Mouse (Mus musculus): ENCODE measurements around the gene Gabpa. TPM values are rescaled to one million over a fixed set of nuclear protein-coding genes. Genes with fewer than 3 reads are reported as not detected.

Gene Gabpa
- polyA plus RNA-seq, 1 experiment from 2014 or later = 20.5 TPM

GRCm38 (mm10) chr16:84834344-84834743 lies 381 bp upstream of the Gabpa start:
- Histone ChIP-seq H3K4me2 (ENCODE audit: low read depth, low read length) (peak overlapping the region; percentile 53), H3K4me1 (ENCODE audit: control insufficient read depth, insufficient read depth, low read length) (peaks cover 12% of the 10 kb centered on the region; the same call in 1 of the 2 replicates), H3K4me3 (ENCODE audit: low read depth, low read length) (peak overlapping the region; percentile 86), H3K9ac (replicated peaks; ENCODE audit: low read depth, low read length) (peak overlapping the region; percentile 76), H3K27me3 (ENCODE audit: control insufficient read depth, insufficient read depth, low read length) (no peaks in the 10 kb centered on the region), H3K36me3 (ENCODE audit: control insufficient read depth, insufficient read depth, low read length) (peaks cover 18% of the 10 kb centered on the region), H3K9me3 (ENCODE audit: control insufficient read depth, low read length) (no peaks in the 10 kb centered on the region), H3K27ac (ENCODE audit: low read depth, low read length) (peak overlapping the region; percentile 91)
- under 1% methylated on average over 22 of the region's 22 CpGs for WGBS
- ATAC-seq (ENCODE audit: low read depth) = peak; percentile 32; the same call in 1 of the 2 replicates

DNA sequence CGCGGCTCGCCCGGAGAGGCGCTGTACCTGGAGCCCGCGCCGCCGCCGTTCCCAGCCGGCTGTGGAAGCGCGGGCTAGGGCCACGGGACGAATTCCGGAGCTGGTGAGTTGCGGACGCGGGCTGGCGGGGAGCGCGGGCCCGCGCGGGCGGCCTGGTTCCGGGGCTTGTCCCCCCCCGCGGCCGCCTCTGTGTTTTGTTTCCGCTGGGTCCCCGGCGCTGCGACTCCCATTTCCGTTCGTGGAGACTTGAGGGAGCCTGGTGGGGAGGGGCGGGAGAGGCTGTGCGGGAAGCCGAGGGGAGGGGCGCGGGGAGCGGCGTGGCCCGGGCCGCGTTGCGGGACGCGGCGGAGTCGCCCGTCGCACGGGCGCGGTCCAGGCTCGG lies 707 bp downstream of the Gabpa start, which contains the start of gene Atp5j:
Gene Atp5j, minus strand, starts transcription at position 185 of the 382 bp plus-strand sequence.
- under 1% methylated on average over 51 of the region's 57 CpGs for WGBS
- H3K9me3 ChIP-seq (ENCODE audit: control insufficient read depth, low read length) = no peaks in the 10 kb centered on the region

GRCm38 (mm10) chr16:84835823-84836743 lies 1.4 kb downstream of the Gabpa start:
- peak; percentile 3 for ATAC-seq (ENCODE audit: low read depth)
- Histone ChIP-seq H3K9ac (replicated peaks; ENCODE audit: low read depth, low read length) (peak overlapping the region; percentile 83), H3K36me3 (ENCODE audit: control insufficient read depth, insufficient read depth, low read length) (peaks cover 11% of the 10 kb centered on the region), H3K4me2 (ENCODE audit: low read depth, low read length) (peak overlapping the region; percentile 53), H3K4me1 (ENCODE audit: control insufficient read depth, insufficient read depth, low read length) (peaks cover 12% of the 10 kb centered on the region; the same call in 1 of the 2 replicates), H3K4me3 (ENCODE audit: low read depth, low read length) (peak overlapping the region; percentile 86), H3K27me3 (ENCODE audit: control insufficient read depth, insufficient read depth, low read length) (no peaks in the 10 kb centered on the region), H3K9me3 (ENCODE audit: control insufficient read depth, low read length) (no peaks in the 10 kb centered on the region), H3K27ac (ENCODE audit: low read depth, low read length) (peak overlapping the region; percentile 91)
- WGBS = 9% methylated on average over 28 of the region's 29 CpGs

More for the DNA sequence above, 707 bp downstream of the Gabpa start, which contains the start of gene Atp5j:
- peak within 1 kb of the TSS; percentile 83 for H3K9ac ChIP-seq (replicated peaks; ENCODE audit: low read depth, low read length)
- peaks cover 14% of the 10 kb centered on the region for H3K36me3 ChIP-seq (ENCODE audit: control insufficient read depth, insufficient read depth, low read length)
- H3K27ac ChIP-seq (ENCODE audit: low read depth, low read length) = peak within 1 kb of the TSS; percentile 91
- H3K4me1 ChIP-seq (ENCODE audit: control insufficient read depth, insufficient read depth, low read length) = peaks cover 12% of the 10 kb centered on the region; the same call in 1 of the 2 replicates
- H3K27me3 ChIP-seq (ENCODE audit: control insufficient read depth, insufficient read depth, low read length) = no peaks in the 10 kb centered on the region
- peak within 1 kb of the TSS; percentile 86 for H3K4me3 ChIP-seq (ENCODE audit: low read depth, low read length)
- ATAC-seq (ENCODE audit: low read depth) = peak; percentile 77
- H3K4me2 ChIP-seq (ENCODE audit: low read depth, low read length) = peak within 1 kb of the TSS; percentile 53

GRCm38 (mm10) chr16:84838576-84838975 lies 3.9 kb downstream of the Gabpa start:
- Histone ChIP-seq H3K27me3 (ENCODE audit: control insufficient read depth, insufficient read depth, low read length) (no peaks in the 10 kb centered on the region), H3K27ac (ENCODE audit: low read depth, low read length) (no peak overlapping the region), H3K4me3 (ENCODE audit: low read depth, low read length) (no peak overlapping the region), H3K4me2 (ENCODE audit: low read depth, low read length) (no peak overlapping the region), H3K9ac (replicated peaks; ENCODE audit: low read depth, low read length) (no peak overlapping the region), H3K36me3 (ENCODE audit: control insufficient read depth, insufficient read depth, low read length) (peaks cover 9% of the 10 kb centered on the region), H3K9me3 (ENCODE audit: control insufficient read depth, low read length) (no peaks in the 10 kb centered on the region), H3K4me1 (ENCODE audit: control insufficient read depth, insufficient read depth, low read length) (peaks cover 11% of the 10 kb centered on the region; the same call in 1 of the 2 replicates)
- no peak for ATAC-seq (ENCODE audit: low read depth)
- WGBS = 85% methylated on average over 2 of the region's 2 CpGs

DNA sequence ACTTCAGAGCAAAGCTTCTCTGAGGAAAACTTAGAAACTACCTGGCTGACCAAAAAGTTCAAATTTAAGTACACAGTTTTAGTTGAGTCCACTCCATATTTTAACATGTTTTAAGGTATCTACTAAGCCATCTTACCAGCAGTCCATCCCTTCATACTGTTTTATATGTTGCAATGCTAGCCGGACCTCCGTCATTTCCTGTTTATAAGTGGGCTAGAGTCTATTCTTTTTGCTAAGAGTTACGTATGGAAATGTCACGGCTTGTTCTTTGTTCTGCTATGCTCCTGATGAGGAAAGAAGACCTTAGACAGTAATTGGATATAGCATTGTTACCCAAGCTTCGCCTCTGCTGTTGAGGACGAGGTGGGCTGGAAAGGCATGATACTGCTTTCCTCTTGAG lies 18.8 kb downstream of the Gabpa start:
- Histone ChIP-seq H3K36me3 (ENCODE audit: control insufficient read depth, insufficient read depth, low read length) (peaks cover 41% of the 10 kb centered on the region), H3K4me1 (ENCODE audit: control insufficient read depth, insufficient read depth, low read length) (no peaks in the 10 kb centered on the region), H3K27me3 (ENCODE audit: control insufficient read depth, insufficient read depth, low read length) (no peaks in the 10 kb centered on the region), H3K9ac (replicated peaks; ENCODE audit: low read depth, low read length) (no peak overlapping the region), H3K4me3 (ENCODE audit: low read depth, low read length) (no peak overlapping the region), H3K27ac (ENCODE audit: low read depth, low read length) (no peak overlapping the region), H3K9me3 (ENCODE audit: control insufficient read depth, low read length) (no peaks in the 10 kb centered on the region), H3K4me2 (ENCODE audit: low read depth, low read length) (no peak overlapping the region)
- WGBS = 93% methylated on average over 6 of the region's 6 CpGs
- no peak for ATAC-seq (ENCODE audit: low read depth)

DNA sequence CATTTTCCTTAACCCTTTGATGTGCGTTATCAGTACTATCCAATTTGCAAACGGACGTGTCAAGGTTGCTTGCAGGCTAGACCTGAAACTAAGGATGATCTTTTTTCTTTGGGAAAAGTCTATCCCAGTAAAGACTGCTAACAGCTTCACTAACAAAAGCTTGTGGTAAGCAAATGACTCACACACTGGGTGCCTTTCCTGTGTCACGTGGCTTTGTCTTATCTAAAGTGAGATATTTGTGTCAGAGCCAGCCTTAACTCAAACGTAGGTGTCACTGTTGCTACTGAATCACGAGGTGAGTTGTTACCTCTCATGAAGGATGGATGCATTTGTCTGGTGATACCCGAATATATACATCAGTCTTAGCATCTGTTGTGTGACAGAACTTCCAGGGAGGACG lies 29.9 kb downstream of the Gabpa start:
- no peak for ATAC-seq (ENCODE audit: low read depth)
- Histone ChIP-seq H3K4me2 (ENCODE audit: low read depth, low read length) (no peak overlapping the region), H3K4me3 (ENCODE audit: low read depth, low read length) (no peak overlapping the region), H3K36me3 (ENCODE audit: control insufficient read depth, insufficient read depth, low read length) (peaks cover 9% of the 10 kb centered on the region; the same call in 1 of the 2 replicates), H3K27me3 (ENCODE audit: control insufficient read depth, insufficient read depth, low read length) (no peaks in the 10 kb centered on the region), H3K4me1 (ENCODE audit: control insufficient read depth, insufficient read depth, low read length) (no peaks in the 10 kb centered on the region), H3K27ac (ENCODE audit: low read depth, low read length) (no peak overlapping the region), H3K9me3 (ENCODE audit: control insufficient read depth, low read length) (no peaks in the 10 kb centered on the region), H3K9ac (replicated peaks; ENCODE audit: low read depth, low read length) (no peak overlapping the region)
- WGBS = 94% methylated on average over 8 of the region's 8 CpGs

DNA sequence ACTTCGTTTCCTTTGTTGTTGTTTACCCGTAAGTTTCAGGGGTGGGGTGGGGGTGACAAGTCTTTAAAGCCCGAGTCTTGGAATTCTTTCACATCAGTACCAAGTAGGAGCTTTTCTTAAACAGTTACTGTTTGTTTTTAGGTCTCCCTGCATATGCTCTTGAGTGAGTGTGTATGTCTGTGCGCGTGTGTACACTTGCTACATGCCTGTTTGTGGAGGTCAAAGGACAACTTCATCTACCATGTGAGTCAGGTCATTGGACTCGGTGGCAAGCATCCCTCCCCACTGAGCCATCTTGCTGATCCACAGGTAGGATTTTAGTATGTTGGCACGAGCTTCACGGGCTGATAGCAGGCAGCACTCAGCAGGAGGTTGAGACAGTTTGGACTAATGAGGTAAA lies 39.1 kb downstream of the Gabpa start:
- H3K27ac ChIP-seq (ENCODE audit: low read depth, low read length) = no peak overlapping the region
- 83% methylated on average over 8 of the region's 8 CpGs for WGBS
- no peaks in the 10 kb centered on the region for H3K27me3 ChIP-seq (ENCODE audit: control insufficient read depth, insufficient read depth, low read length)
- no peak overlapping the region for H3K9ac ChIP-seq (replicated peaks; ENCODE audit: low read depth, low read length)
- H3K4me3 ChIP-seq (ENCODE audit: low read depth, low read length) = no peak overlapping the region
- H3K4me1 ChIP-seq (ENCODE audit: control insufficient read depth, insufficient read depth, low read length) = 0 out of 2 replicates have a peak, but pooled peaks cover 7% of the 10 kb centered on the region
- ATAC-seq (ENCODE audit: low read depth) = no peak
- H3K4me2 ChIP-seq (ENCODE audit: low read depth, low read length) = no peak overlapping the region
- no peaks in the 10 kb centered on the region for H3K9me3 ChIP-seq (ENCODE audit: control insufficient read depth, low read length)
- H3K36me3 ChIP-seq (ENCODE audit: control insufficient read depth, insufficient read depth, low read length) = no peaks in the 10 kb centered on the region

DNA sequence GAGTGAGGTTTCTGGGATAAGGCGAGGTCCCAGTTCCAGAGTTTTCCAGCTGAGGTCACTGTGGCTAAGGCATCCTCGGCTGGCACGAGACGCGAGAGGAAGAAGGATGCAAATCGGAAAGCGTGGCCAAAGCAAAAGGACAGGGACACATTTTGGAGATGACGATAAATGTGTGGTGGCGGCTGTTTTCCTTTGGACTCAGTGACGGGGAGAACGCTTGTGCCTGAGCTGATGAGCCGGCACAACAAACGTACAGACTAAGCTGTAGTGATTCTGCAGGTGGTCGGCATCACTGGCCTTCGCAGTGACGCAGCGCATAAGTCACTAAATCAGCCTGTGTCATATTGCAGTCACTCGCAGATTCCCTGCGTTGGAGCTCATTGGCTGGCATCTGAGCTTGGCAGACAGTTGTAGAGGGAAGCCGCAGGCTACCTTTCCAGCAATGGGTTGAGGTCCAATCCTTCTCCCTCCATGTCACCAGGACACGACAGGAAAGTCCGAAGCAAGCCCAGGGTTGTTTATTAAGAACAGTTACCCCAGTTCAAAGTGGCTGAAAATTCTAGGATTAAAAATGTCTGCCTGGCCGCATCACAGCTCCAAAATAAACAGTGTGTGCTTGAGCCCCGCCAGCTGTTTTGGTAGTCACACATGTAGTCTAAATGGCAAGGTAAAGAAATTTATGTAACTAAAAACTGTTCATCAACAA lies 40.4 kb downstream of the Gabpa start:
- Histone ChIP-seq H3K27me3 (ENCODE audit: control insufficient read depth, insufficient read depth, low read length) (no peaks in the 10 kb centered on the region), H3K4me3 (ENCODE audit: low read depth, low read length) (no peak overlapping the region), H3K4me1 (ENCODE audit: control insufficient read depth, insufficient read depth, low read length) (0 out of 2 replicates have a peak, but pooled peaks cover 7% of the 10 kb centered on the region), H3K9ac (replicated peaks; ENCODE audit: low read depth, low read length) (no peak overlapping the region), H3K27ac (ENCODE audit: low read depth, low read length) (no peak overlapping the region), H3K4me2 (ENCODE audit: low read depth, low read length) (no peak overlapping the region), H3K9me3 (ENCODE audit: control insufficient read depth, low read length) (no peaks in the 10 kb centered on the region), H3K36me3 (ENCODE audit: control insufficient read depth, insufficient read depth, low read length) (no peaks in the 10 kb centered on the region)
- WGBS = 82% methylated on average over 24 of the region's 24 CpGs
- ATAC-seq (ENCODE audit: low read depth) = no peak

- WGBS = 86% methylated on average over 7 of the region's 7 CpGs
- H3K4me2 ChIP-seq (ENCODE audit: low read depth, low read length) = no peak overlapping the region
Observed at GRCm38 (mm10) chr16:84875718-84876035, 41.0 kb downstream of the Gabpa start.

More at GRCm38 (mm10) chr16:84875718-84876035, 41.0 kb downstream of the Gabpa start:
- no peak for ATAC-seq (ENCODE audit: low read depth)
- Histone ChIP-seq H3K4me3 (ENCODE audit: low read depth, low read length) (no peak overlapping the region), H3K27me3 (ENCODE audit: control insufficient read depth, insufficient read depth, low read length) (no peaks in the 10 kb centered on the region), H3K9me3 (ENCODE audit: control insufficient read depth, low read length) (no peaks in the 10 kb centered on the region), H3K36me3 (ENCODE audit: control insufficient read depth, insufficient read depth, low read length) (no peaks in the 10 kb centered on the region), H3K4me1 (ENCODE audit: control insufficient read depth, insufficient read depth, low read length) (0 out of 2 replicates have a peak, but pooled peaks cover 7% of the 10 kb centered on the region), H3K27ac (ENCODE audit: low read depth, low read length) (no peak overlapping the region), H3K9ac (replicated peaks; ENCODE audit: low read depth, low read length) (no peak overlapping the region)
